Mouse (Mus musculus) hindlimb bud, embryonic 11.5 days (tissue): ENCODE data around the gene Tex12.

ENCODE experiments used
- DNase-seq: peaks from one replicate; pipeline ENCODE4 v3.0.0-alpha.2; 2012; ENCODE audit warnings: low read depth, low spot score; ENCODE audit errors: extremely low spot score

The Tex12 gene

DNA sequence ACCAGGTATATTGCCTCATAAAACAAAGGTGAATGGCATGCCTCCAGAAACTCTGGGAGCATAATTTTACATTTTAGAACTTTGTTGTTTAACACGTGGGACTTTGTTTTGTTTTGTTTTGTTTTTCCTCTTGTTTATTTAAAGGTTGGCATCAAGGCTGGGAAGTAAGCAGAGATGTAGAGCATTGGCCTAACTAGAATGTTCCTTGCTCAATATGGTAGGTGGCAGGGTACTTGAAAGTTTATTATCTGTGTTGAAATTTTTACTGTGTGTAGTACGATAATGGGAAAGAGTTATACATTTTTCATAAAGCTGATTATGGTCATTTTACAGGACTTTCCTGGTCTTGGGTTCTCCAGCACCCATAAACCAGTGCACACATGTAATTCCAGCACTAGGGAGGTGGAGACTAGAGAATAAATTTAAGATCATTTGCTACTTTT lies 814 bp upstream of the Tex12 start:
- DNase-seq: no peak

DNA sequence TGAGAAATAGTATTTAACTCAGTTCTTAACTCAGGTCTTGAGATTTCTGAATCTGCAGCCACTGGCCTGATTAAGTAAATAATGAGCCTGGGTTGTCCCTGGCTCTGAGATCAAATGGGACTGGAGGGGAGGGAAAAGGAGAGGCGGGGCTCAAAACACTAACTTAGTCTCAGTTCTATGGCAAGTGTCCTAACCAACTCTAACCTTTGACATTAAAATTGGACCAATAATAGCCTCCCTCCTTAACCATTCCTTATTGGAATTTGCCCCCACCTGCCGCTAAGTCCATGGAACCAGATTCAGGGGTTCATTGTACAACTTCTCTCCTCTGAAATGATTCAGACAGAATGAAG lies 6.1 kb downstream of the Tex12 start, which contains the start of gene Bco2:
Bco2 (minus strand) TSS at position 88 of the 353 bp plus-strand sequence.
- DNase-seq: no peak

DNA sequence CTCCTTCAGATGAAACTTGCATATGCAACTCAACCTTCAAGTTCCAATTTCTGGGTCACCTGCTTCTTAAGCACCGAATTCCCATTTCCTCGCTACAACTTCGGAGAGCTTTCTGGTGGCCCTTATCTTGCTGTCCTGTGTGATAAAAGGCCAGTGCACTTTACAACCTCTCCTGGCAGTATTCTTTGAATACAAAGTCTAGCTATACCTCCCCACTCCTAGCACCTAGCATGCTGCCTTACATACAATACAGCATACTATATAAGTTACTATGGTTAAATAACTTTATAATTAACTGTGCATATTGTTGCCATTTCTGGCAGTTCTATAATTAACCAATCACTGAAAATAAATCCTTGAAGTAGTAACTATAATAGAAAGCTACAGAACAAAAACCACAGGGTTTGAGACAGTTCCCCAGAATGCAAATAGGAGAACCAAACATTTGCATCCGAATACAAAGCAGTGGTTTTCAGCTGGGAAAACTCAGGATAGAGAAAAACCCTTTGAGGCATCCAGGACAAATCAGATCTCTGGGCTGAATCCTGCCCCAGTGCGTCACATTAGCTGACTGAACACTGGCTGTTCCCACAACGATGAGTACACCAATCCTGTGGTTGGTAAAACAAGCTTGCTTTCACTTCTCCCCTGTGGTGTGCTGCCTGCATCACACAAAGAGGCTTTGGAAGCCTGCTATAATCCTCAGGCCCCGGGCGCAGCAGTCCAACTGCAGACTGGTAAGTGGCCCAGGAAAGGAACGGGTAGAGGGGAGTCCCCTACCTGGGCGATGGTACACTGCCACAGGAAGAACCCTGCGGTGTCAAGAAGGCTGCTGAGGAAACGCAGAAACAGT lies 6.7 kb downstream of the Tex12 start, which contains the start of gene Il18:
Il18 (plus strand) TSS at position 587 of the 853 bp plus-strand sequence.
- no peak for DNase-seq

DNA sequence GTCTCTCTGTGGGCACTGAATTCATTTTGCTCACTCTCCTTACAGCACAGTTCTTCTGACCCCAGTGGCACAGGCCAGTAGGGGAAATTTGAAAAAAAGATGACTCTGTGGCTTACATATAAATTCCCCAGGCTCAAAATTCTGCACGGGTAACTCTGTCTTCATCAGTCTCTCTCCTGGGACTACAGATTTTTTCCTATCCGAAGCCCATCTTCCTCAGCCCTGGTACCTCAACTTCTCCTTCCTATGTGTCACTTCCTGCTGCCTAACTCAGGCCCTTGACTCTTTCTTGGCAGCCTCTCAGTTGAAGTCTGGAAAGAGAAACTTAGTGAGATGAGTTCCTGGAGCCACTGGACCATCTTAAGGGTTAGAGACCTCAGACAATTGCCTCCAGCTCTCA lies 7.6 kb downstream of the Tex12 start:
- DNase-seq: no peak

DNA sequence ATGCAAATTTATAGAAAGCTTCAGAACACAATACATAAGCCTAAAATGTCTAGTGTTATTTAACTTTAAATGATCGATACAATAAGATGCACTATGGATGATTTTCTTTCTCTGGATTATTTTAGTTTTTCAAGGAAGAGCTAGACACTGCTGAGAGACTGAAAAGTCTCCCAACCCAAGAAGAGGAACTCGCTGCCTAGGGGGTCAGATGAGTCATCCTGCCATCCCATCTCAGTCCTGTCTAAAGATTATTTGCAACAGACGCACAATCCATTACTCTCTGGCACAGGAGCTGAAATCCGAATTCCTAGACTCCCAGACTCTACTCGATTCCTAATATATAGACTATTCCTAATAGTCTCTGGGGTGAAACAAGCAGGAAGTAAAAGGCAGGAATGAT lies 8.9 kb downstream of the Tex12 start:
- no peak for DNase-seq

DNA sequence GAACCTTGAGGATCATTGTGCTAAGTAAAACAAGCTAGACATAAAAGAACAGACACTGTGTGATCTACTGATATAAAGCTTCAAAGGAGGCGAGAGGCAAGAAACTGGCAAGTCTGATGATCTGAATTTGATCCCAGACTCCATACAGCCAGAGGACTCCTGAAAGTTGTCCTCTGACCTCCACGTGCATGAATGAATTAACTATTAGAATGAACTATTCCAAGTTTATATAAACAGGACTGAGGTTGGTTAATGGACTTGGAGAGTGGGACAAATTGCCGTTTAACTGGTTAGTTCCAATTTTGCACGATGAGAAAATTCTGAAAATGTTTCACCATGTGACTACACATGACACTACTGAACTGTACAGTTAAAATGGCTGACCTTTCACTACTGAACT lies 12.2 kb downstream of the Tex12 start:
- DNase-seq: no peak

DNA sequence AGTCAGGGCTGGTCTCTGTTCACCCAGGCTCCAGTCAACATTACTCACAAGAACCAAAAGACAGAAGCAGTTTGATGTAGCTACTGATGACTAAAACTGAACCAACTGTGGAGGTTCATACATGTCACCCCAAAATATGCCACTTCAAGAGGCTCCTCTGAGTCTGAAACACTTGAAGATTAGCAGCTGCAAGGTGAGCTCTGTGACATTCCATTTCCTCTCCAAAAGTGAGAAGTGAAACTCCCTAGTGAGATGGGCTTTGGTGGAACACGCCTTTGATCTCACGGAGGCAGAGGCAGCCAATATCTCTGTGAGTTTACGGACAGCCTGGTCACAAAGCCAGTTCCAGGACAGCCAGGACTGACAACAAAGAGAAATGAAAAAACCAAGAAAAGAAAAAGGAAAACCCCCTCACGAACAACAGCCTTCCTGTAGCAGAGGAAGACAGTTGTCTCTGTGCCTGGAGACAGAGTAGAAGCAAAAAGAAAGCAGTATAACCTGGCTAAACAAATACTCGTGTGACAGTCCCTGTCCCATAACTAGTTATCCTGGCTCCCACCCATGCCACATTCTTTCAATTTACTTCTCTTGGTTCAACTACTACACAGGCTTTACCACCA lies 13.2 kb downstream of the Tex12 start:
- no peak for DNase-seq

DNA sequence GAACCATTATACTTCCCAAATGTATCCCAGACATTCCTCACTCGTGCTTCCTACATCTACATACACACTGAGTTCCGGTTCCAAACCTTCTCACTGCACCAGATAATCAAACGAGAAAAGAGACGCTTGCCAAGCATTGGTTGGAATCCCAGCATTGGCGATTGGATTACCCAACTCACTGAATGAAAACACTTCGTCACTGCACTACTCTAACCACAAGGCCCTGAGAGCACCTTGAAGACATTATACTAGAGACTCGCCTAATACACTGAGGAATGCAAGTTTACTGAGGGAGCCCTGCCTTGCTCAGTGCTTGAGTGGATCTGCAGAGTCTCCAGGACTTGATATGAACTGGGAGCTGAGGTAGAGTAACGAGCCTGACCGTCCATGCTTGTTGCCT lies 18.7 kb downstream of the Tex12 start:
- no peak for DNase-seq

DNA sequence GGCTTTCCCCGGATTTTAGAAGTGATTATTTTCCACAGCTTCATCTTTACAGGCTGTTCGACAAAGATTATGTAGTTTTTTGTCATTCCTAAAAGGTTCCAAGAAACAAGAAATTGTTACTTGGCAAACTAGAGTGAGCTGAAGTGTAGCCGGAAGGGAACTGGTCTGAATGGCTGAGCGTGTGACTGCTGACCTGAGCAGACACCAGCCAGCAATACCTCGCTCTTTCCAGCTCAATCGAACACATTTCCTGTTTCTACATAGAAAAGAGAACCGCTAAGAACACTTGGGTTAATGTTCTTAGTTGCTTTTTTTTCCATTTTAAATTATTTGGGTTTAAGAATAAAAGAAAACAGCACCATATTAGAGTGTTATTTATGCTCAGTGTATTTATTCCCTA lies 21.0 kb downstream of the Tex12 start:
- DNase-seq: no peak

DNA sequence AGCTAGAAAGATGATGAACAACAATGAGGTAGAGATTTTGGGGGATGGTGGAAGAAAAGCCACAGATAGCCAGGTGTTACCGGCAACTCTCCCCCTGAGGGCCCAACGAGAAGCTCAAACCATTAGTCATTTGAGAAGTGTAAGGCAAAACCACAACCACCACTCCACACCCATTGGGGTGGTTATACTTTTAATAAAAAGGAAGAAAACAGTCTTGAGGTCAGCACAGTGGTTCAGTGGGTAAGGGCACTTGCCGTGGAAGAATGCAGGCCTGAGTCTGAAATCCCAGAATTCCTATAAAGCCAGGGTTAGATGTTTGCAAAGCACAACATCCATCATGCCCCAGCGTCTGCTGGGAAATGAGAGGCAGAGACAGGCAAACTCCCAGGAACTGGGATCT lies 23.8 kb downstream of the Tex12 start:
- no peak for DNase-seq

DNA sequence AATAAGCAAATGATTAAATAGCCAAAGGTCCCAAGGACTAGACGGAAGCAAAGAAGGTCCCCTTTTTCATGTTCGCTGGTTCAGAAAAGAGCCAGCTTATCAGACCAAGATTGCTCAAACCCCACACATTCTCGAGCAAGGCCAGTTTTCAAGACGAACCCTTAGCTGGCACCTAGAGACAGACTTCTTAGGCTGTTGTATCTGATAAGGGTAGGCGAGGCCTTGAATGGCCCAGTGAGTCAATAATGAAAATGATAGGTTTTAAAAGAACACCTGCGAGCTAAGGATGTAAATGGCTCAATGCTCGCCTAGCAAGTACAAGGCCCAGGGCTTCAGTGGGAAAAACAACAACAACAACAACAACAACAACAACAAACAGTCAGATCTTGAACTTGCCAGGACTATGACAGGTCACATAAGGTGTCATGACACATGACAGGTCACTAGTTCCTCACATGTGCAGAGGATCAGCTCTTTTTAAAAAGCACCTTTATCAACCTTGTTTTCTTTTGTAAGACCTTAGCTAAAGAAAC lies 24.5 kb downstream of the Tex12 start:
- no peak for DNase-seq

DNA sequence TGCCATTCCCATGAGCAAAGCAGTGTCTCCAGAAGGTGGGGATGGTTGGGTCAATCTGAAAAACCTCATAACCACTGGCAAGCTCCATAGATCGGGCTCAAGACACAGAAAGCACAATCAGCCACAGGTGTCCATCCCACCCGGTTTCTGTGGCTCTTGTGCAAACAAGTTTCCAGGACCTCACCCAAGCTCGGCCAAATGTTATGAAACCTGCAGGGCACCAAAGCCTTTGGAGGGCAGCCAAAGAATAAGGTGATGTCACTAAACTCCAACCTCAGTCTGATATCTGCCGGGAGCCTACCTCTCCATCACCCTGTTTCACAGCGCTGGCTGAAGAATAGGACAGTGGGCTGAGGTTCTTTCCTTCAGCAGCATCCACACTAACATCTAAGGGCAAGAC lies 25.2 kb downstream of the Tex12 start:
- no peak for DNase-seq

DNA sequence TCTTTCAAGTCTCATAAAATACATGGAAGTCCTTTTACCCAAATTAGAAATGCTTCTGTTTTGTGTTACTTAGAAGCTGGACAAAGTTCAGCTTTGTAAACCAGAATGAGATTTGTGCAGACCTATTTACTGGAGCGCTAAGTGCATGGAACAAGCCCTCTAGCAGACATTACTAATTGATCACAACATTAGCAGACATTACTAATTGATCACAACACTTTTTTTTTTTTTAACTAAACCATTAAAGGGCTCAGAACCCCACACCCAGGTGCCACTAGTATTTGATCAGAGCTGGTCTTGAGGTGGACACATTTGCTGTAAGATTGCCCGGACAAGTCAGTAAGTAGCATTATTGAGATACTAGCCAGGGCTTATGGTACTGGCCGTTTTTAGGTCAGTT lies 27.3 kb downstream of the Tex12 start:
- no peak for DNase-seq

DNA sequence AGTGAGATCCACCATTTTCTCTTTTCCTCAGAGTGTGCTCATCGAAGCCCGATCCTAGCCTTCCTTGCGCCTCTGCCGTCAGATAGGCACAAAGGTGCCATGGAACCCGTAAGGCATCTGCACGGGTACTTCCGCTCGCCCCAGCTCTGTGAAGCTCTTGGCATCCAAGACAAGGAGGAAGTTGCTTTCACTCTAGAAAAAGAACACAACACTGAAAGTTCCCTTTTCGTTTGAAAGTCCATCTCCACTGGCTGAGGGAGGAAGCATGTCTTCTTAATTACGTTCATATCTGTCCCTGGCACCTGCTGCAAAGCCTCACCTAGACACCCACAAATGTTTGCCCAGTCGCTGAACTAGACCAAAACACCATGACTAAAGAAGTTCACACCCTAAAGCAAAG lies 27.8 kb downstream of the Tex12 start:
- DNase-seq: no peak

DNA sequence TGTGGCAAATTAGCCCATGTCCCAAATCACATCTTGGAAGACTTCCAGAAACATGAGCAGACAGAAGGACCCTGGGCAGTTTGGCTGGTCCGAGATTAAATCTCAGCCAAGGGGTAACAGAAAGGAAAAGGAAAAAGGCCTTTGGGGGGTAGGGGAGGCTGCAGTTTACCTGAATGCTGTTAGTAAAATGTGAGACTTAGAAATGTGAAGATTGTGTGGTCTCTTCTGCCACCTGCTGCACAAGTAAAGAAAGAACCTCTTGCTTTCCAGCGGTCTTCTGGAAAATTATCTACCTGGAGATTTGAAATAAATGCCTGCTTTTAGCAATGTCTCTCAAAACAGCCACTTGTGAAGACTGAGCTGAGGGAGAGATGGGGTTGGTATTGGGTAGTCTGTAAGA lies 30.2 kb downstream of the Tex12 start:
- no peak for DNase-seq

DNA sequence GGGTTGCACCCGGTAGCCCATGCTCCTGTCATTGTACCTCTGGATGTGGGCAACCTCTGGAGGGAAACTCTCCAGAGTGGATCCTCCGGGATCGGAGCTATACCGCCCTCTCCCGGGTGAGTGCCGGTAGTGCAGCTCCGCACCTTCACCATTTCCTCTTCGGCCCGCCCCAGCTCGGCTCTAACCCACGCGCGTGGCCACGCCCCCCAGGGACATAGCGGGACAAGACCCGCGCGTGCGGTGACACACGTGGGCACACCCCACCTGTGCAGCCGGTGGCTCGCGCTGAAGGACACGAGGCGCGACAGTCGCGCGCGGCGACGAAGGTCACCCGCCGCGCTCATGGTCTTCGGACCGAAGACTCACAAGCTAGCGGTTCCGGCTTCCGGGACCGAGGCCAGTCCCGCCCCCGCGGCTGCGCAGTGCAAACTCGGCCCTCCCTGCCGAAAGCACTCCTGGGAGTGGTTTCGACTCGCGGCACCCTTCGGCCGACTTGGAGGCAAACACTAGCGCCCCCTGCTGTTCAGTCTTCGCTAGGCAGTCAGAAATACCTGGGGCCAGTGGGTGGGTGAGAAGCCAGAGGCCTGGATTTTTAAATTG lies 32.7 kb downstream of the Tex12 start, which contains the start of gene Pts:
Pts (minus strand) TSS at position 432 of the 600 bp plus-strand sequence.
- DNase-seq: peak; percentile 87

DNA sequence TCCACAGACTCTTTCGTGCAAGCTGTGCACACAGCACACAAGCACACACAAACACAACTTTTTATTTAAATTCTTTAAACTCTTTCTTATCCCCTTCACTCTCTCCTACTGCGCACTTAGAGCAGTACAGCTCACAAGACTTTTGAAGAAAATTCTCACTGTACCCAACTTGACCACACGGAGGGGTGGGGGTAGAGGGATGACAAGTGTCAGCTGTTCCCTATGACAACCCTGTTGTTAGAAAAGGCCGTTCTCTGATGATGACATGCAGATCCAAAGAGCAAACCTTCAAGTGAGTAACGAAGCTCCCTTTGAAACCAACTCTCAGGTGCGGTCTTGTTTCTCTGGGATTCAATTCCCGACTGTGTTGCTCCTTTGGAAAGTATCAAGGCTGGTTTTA lies 33.3 kb downstream of the Tex12 start:
- no peak for DNase-seq

DNA sequence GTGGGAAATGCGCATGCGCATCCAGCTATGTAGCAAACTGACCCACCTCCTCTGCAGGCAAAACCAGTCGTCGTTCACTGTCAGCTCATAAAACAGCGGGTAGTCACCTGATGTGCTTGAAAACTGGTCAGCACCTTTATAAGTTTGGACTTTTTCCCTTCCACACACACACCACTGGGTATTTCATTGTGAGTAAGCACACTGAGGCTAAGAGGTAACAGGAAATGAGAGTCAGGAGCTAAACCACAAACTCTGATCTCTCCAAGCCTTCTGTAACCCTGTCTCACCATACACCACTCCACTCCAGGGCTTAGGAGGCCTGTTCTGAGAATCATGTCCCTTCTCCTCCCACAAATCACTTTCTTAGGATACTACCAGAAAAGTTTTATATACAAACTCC lies 35.5 kb downstream of the Tex12 start:
- DNase-seq: no peak

DNA sequence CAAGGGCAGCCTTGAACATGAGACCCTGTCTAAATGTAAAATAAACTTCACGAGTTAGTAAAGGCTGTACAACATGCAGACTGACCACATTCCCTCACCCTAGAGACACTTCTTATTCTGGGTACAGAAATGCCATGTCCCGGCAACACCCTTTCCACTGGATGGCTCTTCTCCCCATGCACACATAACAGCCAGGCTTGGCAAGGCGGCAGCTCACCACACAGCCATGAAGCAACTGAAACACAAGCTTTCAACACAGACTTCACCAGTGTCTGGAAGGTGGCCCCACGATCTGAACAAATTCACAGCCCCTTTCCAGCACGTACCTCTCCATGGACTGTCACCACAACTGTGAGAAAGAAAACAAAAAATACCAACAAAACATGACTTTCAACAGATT lies 36.2 kb downstream of the Tex12 start:
- no peak for DNase-seq

DNA sequence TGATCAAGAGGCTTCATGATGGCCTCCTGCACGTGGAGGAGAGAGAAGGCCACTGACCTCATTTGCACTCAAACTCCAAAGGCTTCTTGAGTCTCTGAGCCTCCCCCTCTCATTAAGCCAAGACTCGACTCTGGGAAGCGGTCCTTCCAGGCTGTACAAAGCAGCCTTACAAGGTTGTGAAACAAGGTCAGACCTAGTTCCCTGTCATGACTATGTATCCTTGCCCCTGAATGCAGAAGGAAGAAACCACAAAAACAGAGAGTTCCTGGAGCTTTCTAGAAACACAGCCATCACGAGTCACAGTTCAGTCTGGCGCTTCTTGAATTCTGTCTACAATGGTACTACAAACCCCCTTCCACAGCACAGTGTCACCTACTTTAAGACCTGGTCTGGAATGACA lies 38.6 kb downstream of the Tex12 start:
- no peak for DNase-seq

DNA sequence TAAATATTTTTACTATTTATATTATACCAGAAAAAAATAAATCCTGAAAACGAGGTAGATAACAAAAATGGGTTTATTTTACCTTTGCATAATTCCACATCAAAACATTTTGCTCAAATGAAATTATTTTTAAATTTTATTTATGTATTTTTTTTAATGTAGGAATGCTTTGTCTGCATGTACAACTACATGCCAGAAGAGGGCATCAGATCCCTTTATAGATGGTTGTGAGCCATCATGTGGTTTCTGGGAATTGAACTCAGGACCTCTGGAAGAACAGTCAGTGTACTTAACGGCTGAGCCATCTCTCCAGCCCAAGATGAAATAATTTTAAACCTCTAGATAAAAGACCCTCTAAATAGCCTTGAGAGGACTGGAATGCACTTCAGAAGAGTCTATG lies 39.6 kb downstream of the Tex12 start:
- DNase-seq: no peak

DNA sequence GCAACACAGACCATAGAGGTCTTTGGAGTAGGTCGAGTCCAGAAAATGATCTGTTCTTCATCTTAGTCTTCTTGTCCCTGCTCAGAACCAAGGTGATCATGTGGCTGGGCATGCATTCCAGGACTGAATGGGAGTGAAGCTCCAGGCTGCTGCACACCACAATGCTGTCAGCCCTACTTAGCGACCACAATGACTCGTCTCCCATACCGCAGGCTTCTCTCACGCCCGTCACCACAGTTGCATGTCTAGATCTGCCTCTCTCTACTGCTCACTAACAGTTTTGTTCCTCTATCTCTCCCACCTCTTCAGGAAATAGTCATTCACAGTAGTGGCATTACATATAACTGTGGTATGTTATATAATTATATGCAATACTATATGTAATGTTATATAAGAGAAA lies 40.4 kb downstream of the Tex12 start:
- DNase-seq: no peak
